ENCODE assay signal across 14 mouse cellular contexts in the genomic region with DNA sequence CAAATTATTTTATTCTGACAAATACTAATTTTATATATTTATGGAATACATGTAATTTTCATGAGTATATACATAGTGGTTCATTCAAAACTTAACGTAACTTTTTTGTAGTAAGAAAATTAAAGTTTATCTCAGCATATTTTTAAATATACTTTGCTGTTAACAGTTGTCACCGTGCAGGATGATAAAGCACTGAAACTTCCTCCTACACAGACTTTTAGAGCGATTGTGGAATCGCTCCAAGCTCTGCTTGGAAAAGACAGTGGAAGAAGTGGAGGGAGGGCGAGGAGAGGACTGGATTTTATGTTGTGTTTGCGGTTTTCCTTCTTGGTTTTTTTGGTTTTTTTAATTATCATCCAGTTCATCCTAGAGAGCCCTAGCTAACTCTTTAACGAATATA.
"Had no signal": no experiment of that assay in that cellular context is flagged by ENCODE, and none has a peak within 500 bp of the region (broad histone marks: within the 10 kb centered on the region; RNA-seq: fewer than 3 reads in every experiment).

No protein-coding gene starts in this region.

- H3K9me3 ChIP-seq: limb, embryonic 15.5 days; liver, embryonic 12.5 days; midbrain, embryonic 10.5 days; neural tube, embryonic 15.5 days had no signal

- H3K27me3 ChIP-seq: limb, embryonic 15.5 days; liver, embryonic 12.5 days; neural tube, embryonic 15.5 days had no signal

- H3K27ac ChIP-seq: layer of hippocampus, adult 2 months; limb, embryonic 15.5 days; liver, embryonic 12.5 days; midbrain, embryonic 10.5 days; neural tube, embryonic 15.5 days had no signal

- ATAC-seq: intestine, postnatal 0 days; liver, embryonic 12.5 days had no signal

- H3K36me3 ChIP-seq: limb, embryonic 15.5 days; neural tube, embryonic 15.5 days had no signal

- H3K4me1 ChIP-seq: midbrain, embryonic 10.5 days; neural tube, embryonic 15.5 days had no signal

- H3K4me3 ChIP-seq: layer of hippocampus, adult 2 months; limb, embryonic 15.5 days; liver, embryonic 12.5 days; midbrain, embryonic 10.5 days; myocyte; neural tube, embryonic 15.5 days had no signal

- DNase-seq: kidney, postnatal 36 days; lung, postnatal 4 days; midbrain, embryonic 14.5 days; right cerebral cortex, postnatal 4 days; spleen, adult 18-20 months; thymus, adult 18-20 months; thymus, postnatal 14 days had no signal

- H3K4me2 ChIP-seq: limb, embryonic 15.5 days; liver, embryonic 12.5 days; neural tube, embryonic 15.5 days had no signal

- H3K9ac ChIP-seq: limb, embryonic 15.5 days; liver, embryonic 12.5 days; neural tube, embryonic 15.5 days had no signal
